Mouse (Mus musculus) brain, embryonic 18.5 days (tissue): ENCODE results near the gene Fto.

Experiments
- DNase-seq: peaks from one replicate; pipeline ENCODE4 v3.0.0-alpha.2; 2012; ENCODE audit warnings: low read depth, low spot score

The Fto gene

GRCm38 (mm10) chr8:91324271-91324670 is 10.9 kb downstream of the Fto start:
- no peak for DNase-seq

- no peak for DNase-seq
These were observed 11.6 kb downstream of the Fto start for GRCm38 (mm10) chr8:91324916-91325315.

DNA sequence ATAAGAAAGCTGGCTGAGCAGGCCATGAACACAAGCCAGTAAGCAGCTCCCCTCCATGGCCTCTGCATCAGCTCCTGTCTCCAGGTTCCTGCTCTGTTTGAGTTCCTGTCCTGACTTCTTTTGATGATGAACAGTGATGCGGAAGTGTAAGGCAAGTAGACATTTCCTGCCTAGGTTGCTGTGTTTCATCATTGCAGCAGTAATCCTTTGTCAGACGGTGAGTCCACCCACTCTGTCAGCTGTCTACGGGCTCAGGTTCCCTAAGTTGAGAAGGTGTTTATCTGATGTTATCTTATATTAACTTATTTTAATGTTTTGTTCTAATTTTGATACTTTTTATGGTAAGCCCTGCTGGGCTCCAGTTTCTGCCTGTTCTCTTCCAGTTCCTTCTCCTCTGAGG is 12.7 kb downstream of the Fto start:
- no peak for DNase-seq

GRCm38 (mm10) chr8:91326946-91327345 is 13.6 kb downstream of the Fto start:
- no peak for DNase-seq

- no peak for DNase-seq
These were observed 14.3 kb downstream of the Fto start for GRCm38 (mm10) chr8:91327471-91328205.

DNA sequence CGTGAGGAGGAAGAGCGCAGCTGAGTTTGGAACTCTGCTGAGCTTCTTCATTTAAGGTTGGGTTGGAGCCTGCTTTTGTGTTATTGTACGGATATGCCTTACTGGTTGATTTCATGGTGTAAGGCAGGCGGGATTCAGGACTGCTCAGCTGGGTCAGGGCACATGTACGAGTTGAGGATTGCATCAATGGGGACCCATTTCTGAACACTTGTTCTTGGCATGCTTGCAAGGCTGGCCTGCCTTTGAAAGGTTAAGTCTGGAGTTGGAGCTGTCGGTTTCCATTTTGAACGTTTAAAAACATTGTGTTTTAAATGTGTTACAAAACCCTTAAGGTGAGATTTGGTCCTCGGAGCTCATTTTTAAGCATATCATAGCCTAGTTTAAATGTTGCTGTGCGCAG is 15.7 kb downstream of the Fto start:
- no peak for DNase-seq

- no peak for DNase-seq
These were observed 16.1 kb downstream of the Fto start for GRCm38 (mm10) chr8:91329461-91329850.

DNA sequence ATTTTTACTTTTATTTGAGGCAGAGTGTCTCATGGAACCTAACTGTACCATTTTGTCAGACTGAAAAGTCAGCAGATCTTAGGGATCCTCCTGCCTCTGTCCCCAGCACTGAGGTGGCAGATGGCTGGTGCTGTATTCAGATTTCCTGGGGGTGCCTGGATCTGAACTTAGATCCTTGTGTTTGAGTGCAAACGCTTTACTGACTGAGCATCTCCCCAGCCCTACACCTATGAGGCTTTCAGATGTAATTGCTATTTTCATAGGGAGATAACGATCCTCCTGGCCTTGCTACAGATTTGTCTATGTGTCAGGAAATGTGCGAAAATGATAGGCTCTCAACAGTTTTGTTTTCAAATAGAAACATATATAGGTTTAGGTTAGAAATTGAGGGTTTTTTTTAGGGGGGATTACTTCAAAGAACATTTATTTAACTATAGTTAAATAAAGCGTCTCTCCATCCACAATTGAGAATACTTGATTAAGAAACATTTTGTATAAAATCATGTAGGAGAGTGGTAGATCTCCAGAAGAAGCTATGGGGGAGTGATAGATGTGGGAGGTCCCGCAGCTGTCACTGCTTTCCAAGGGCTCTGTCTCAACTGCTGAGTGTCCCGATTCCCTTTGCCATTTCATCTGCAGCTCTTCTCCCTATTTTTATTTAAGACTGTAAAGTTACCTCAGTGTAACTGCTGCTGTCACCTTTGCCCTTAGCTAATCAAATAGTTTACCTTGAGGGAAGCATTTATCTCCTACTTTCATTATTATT is 25.2 kb downstream of the Fto start:
- no peak for DNase-seq

DNA sequence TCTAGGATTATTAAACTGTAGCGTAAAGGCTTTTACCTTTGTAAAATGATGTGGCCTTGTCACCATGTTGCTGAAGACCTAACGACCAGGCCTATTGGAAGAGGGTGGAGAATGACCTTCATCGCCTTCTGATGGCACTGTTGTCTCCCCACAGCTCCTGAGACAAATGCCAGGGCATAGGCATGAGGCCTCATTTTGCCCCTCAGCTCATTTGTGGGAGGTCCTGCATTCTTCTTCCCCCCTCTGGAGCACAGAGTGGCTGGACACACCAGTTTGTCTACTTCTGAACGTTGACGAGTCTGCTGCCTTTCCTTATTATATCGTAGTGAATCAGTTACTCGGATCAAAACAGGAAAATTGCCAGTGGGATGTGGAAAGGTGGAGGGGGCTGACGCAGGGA is 26.3 kb downstream of the Fto start:
- no peak for DNase-seq

- no peak for DNase-seq
These were observed 27.4 kb downstream of the Fto start for GRCm38 (mm10) chr8:91340746-91341145.

- no peak for DNase-seq
These were observed 28.9 kb downstream of the Fto start for GRCm38 (mm10) chr8:91342196-91342595.

DNA sequence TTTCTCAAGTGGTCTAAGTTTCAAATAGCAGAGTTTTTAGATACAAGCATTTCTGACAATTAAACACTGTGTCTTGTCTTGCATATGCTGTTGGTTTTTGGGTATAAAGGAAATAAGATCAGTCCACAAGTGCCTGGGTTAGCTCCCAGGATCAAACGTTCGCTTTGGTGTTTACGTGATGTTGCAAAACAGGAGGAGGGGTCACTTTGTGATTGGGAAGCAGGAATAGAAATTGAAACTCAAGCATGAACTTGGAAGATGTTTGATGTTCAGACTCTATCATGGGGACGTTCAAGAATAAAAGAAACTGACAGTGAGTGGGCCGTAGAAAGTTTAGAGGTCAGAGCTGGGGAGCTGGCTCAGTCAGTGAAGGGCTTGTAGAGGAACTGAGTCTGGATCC is 29.5 kb downstream of the Fto start:
- no peak for DNase-seq

DNA sequence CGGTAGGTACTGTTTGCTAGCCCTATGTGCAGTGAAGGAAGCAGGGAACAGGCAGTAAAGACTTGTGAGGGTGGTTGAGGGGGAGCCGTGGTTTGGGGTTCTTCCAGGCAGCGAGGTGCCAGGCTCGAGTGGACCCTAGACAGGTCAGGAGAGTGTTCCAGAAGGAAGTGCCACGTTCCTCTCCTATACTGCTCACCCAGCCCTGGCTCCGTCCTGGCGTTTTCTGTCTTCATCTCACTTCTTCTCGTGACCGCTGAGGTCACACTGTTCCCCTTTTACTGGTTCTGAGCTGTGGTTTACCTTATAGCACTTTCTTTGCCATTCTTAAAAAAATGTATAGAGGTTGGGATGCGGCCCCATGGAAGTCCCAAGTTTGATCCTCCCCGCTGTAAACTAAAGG is 31.3 kb downstream of the Fto start:
- no peak for DNase-seq

- DNase-seq: no peak
These were observed 33.8 kb downstream of the Fto start for GRCm38 (mm10) chr8:91347146-91347545.

- no peak for DNase-seq
These were observed 34.3 kb downstream of the Fto start for GRCm38 (mm10) chr8:91347595-91347994.

GRCm38 (mm10) chr8:91349816-91350215 is 36.5 kb downstream of the Fto start:
- no peak for DNase-seq

- DNase-seq: no peak
These were observed 37.3 kb downstream of the Fto start for GRCm38 (mm10) chr8:91350628-91351027.

GRCm38 (mm10) chr8:91352598-91352997 is 39.3 kb downstream of the Fto start:
- no peak for DNase-seq

GRCm38 (mm10) chr8:91353062-91353461 is 39.7 kb downstream of the Fto start:
- no peak for DNase-seq

DNA sequence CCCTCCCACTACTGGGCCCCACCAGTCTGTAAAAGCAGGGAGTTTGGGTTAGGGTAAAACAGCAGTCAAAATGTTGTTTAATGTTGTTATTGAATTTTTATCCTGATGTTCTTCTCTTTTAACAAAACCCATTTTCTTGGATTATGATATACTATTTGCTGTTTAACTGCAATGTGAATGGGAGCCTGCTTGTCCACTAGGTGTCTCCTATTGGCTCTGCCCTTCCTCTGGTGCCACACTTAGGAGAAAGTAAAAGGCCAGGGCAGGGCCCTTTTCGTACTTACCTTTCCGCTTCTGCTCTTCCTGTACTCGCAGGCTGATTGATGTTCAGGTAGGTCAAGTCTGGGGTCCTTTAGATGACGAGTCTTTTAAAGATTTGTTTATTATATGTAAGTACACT is 40.6 kb downstream of the Fto start:
- DNase-seq: no peak

DNA sequence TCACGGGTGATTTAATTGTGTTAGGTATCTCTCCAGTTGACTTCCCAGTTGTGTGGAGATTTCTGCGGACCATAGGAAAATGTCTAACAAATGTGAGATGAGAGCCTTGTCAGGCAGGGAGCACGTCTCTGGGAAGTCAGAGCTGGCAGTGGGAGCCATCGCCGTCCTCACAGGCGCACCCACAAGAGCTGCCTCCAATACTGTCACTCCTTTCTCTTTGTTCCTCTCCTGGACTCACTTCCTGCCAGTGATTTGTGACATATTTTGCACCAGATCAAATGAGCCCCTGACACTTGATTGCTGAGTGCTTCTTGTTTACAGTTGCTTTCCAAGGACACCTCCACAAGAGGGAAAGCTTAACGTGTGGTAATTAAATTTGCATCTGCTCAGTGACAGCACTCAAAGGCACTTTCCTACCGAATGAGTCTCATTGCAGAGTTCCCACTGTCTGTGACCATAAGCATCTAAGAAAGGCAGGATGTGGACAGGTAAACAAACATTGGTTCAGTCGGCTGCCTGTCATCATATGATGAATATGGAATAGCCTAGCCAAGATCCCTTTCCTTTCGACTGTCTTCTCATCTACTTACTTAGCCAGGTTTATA is 42.1 kb downstream of the Fto start:
- no peak for DNase-seq

DNA sequence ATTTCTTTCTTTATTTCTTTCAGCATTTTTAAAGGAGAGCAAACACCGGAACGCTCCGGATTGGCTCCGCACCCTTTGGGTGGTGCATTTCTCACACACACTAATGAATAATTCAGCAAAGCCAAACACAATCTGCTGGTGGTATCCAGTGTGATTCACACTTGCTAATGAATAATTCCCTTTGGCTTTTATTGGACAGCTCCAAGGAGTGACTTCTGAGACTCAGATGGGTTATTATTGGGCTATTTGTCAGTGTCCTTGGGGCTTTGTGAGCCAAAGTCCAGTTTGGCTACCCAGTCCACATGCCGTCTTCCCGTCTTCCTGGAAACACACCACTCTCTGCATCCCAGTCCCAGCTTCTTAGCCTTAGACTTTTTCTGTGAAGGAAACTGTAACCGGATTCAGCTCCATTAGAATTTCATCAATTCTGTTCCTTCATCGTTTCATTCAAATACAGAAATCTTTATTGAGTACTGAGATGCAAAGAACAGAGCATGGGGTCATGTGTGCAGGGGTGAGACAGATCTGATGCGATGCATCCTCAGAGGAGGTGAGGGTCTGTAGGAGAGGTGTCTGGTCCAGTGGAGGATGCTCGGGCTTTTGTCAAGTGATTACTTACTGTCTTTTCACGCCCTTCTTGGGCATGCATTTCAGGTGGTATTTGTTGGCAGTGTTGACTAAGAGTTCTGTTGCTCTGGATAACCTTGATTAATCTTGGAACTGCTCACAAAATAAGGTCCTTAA is 42.8 kb downstream of the Fto start:
- DNase-seq: no peak
